Mouse (Mus musculus): Measurements from ENCODE around the gene Carns1.
"Not testable (repeated sequence)": the region's sequence is repeated elsewhere in the genome, so short reads cannot be mapped to it uniquely, and the experiment has no call there.

The Carns1 gene

DNA sequence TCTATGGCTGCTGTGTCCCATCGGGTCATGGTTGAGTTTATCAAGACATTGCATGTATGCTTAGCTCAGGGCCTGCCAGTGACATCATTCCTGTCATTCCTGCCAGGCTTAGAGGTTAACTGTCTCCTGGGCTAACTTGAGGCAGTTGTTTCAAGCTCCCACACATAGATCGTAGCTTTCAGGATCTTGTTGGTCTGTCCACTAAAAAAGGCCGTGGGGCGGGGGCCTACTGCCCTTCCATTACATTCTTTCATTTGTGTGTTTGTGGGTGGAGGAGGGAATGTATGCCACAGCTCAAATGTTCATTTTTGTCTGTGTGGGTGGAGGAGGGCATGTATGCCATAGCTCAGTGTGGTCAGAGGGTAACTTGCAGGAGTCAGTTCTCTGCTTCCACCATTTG, 45.2 kb downstream of the Carns1 start:
- no peak for DNase-seq (ENCODE audit: low spot score)

- no peak for DNase-seq (ENCODE audit: low spot score)
Measured at GRCm38 (mm10) chr19:4129462-4129861, 45.8 kb downstream of the Carns1 start.

DNA sequence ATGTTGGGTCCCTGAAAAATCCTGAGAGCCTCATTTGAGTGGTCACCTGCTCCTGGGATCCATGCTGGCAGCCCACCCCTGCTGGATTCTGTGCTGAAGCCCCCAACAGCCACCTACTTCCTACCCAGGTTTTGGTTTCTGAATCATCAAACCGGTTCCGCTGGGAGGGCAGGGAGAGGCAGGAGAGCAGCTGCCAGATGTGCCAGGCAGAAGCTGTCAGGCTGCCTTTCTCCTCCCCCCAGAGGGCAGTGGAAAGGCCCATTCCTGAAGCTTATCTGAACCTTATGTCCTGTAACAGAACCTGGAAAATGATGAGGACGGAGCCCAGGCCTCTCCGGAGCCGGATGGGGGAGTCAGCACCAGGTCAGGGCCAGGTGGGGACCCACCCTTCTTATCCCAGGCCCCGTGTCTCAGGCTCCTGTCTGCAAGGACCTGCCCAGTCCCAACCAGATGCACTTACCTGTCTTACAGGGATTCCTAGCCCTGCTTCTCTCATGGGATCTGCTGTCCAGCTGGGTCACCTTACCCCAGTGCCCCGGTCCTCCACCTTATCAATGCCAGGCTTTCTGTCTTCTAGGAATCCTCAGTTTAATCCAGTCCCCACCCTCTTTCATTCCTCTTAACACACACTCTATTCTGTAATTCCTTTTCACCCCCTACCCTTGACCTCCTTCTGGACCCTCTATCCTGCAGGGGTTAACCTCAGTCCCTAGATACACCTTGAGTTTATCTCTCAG, 48.4 kb downstream of the Carns1 start:
- no peak for DNase-seq (ENCODE audit: low spot score)

DNA sequence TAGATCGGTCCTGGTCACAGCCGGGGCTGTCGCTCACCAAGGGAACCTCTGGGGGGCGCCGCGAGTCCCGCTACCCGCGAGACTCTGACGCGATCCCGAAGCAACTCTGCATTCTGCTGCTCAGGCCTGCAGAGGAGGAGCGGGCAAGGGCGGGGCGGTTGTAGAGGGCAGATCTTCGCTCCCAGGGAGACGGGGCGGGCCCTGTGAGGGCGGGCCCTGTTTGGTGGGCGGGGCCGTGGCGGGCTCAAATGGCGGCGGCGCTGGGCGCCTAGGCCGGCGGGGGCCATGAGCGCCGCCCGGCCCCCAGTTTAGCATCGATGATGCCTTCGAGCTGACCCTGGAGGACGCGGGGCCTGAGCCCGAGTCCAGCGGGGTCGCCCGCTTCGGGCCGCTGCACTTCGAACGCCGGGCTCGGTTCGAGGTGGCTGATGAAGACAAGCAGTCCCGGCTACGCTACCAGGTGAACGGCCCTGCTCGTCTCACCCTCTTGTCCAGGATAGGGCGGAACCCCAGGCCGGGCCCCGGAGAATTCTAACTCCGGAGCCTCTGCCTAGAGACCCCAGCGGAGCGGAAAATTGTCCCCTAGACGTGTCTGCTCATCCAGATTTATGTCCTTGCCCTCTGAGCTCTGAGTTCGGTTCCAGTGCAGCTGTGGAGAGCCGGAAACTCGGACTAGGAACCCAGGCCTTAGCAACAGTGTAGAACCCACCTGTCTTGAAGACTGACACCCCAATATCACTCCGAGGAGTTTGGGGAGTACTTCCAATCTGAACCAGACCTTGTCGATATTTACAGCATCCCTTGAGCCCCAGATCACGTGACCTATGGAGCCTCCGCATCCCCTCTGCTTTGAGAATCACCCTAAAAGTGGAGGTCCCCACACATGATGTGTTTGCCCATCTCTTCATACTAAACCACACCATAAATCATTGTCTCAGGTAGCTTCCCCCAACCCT, 49.3 kb downstream of the Carns1 start, which contains the start of gene Aip:
Gene Aip, minus strand, starts transcription at position 118 of the 956 bp plus-strand sequence.
- DNase-seq (ENCODE audit: low spot score): peak; percentile 97

DNA sequence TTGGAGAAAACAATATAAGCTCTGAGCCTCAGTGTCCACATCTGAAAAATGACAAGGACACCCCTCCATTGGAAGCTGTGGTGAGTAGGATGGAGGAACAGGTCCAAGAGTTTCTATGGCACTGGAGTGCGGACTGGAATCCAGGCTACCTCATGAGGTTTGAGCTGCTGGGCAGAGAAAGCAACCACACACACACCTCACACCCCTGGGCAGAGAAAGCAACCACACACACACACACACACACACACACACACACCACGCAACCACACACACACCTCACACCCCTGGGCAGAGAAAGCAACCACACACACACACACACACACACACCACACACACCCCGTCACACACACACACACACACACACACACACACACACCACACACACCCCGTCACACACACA, 50.0 kb downstream of the Carns1 start:
- not testable (repeated sequence) for DNase-seq (ENCODE audit: low spot score)

GRCm38 (mm10) chr19:4124432-4124831, 50.8 kb downstream of the Carns1 start:
- DNase-seq (ENCODE audit: low spot score): no peak

GRCm38 (mm10) chr19:4122411-4123370, 52.6 kb downstream of the Carns1 start:
- no peak for DNase-seq (ENCODE audit: low spot score)

DNA sequence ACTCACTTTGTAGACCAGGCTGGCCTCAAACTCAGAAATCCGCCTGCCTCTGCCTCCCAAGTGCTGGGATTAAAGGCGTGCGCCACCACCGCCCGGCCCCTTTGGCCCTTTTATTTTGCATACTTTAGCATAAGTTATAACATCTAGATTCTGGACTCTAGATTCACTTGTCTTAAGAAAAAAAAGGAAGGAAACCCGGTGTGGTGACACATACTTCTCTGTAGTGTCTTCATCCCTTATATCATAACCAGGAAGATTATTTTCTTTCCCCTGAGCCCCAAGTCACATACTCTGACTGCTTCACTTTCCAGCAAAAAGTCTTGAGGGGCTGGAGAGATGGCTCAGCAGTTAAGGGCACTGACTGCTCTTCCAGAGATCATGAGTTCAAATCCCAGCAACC, 53.4 kb downstream of the Carns1 start:
- not testable (repeated sequence) for DNase-seq (ENCODE audit: low spot score)

DNA sequence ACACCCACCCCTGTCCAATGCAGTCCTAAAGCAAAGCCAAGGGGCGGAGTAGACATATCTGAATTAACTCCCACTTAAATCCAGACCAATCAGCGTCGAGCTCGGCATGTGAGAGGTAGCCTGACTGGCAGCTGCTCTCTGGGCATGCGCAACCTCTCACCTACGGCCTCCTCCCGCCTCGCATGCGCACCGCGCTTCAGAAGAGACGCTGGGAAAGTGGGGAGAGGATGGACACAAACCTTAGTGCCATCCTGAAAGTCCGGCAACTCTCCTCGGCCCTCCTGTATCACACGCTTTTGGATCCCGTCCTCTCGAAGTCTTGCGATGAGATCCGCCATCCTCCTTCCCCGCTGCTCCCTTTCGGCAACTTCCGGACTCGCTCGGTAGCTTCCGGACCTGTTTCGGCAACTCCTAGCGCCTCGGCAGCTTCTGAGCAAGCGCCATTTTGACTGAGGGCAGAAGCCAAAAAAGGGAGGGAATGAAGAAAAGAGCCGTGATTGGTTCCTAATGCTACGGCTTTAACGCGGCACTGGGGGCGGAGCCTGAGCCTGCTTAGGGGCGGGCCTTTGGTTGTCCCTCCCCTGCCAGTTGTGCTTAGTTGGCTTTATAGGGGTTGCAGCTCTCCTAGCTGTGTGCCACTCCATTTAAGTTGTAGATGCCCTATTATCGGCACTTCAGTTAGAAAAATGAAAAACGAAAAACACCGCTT, 54.0 kb downstream of the Carns1 start:
- peak; percentile 98 for DNase-seq (ENCODE audit: low spot score)

- DNase-seq (ENCODE audit: low spot score): no peak
Measured at GRCm38 (mm10) chr19:4120496-4120895, 54.8 kb downstream of the Carns1 start.

GRCm38 (mm10) chr19:4119716-4120487, 55.4 kb downstream of the Carns1 start:
- no peak for DNase-seq (ENCODE audit: low spot score)

GRCm38 (mm10) chr19:4118350-4118749, 56.9 kb downstream of the Carns1 start:
- DNase-seq (ENCODE audit: low spot score): no peak

DNA sequence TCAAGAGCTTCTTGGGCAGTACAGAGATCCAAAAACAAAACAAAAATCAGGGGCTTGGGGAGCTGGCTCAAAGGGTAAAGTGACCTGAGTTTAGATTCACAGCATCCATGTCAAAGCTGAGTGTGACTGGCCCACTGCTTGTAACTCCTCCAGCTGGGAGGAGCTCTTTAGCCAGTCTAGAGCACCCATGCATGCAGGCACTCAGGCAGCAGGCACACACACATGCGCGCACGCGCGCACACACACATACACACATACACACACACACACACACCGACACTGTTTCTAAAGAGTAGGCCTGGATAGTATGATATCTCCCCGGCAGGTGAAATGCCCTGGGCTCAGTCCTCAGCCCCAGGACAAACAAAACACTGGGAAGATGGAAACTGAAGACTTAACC, 58.3 kb downstream of the Carns1 start:
- DNase-seq (ENCODE audit: low spot score): no peak

- no peak for DNase-seq (ENCODE audit: low spot score)
Measured at GRCm38 (mm10) chr19:4115816-4116215, 59.5 kb downstream of the Carns1 start.

GRCm38 (mm10) chr19:4115144-4115543, 60.1 kb downstream of the Carns1 start:
- DNase-seq (ENCODE audit: low spot score): no peak

DNA sequence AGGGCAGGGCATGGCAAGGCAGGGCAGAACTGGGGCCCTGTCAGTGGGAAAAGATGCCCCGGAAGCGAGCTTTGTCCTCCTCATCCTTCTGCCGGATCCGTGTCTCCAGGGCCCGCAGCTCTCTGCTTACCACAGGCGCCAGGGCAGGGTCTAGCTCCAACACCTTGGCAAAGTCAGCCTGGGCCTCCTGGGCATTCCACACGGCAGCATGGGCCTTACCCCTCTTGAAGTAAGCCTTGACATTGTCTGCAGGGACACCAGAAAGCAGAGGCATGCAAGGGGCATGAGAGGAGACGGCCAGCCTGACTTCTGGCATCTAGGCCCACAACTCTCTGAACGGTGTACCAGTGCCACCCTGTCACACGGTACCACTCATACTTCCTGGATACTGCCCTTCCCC, 60.7 kb downstream of the Carns1 start:
- DNase-seq (ENCODE audit: low spot score): no peak
